Mouse (Mus musculus): Measurements from ENCODE around the gene Tnfrsf25. TPM values are rescaled to one million over a fixed set of nuclear protein-coding genes. Genes with fewer than 3 reads are reported as not detected.

Gene Tnfrsf25
- polyA plus RNA-seq, 1 experiment from 2014 or later = 1.5 TPM

Other genes starting within 250 kb of the Tnfrsf25 start
- 58.9 and 64.4 TPM in 2 replicates for gene Dnajc11, start 182.2 kb upstream of the Tnfrsf25 start, polyA plus RNA-seq (2015; fragmentation: Nextera tagmentation; extraction: Ambion mirVana)
- 40.7 and 41.1 TPM in 2 replicates for gene Thap3, start 126.9 kb upstream of the Tnfrsf25 start, polyA plus RNA-seq (2015; fragmentation: Nextera tagmentation; extraction: Ambion mirVana)
- 28.5 and 29.7 TPM in 2 replicates for gene Phf13, start 119.7 kb upstream of the Tnfrsf25 start, polyA plus RNA-seq (2015; fragmentation: Nextera tagmentation; extraction: Ambion mirVana)
- gene Klhl21, start 107.1 kb upstream of the Tnfrsf25 start, polyA plus RNA-seq (2015; fragmentation: Nextera tagmentation; extraction: Ambion mirVana) = 15.3 and 16.1 TPM in 2 replicates
- 19.0 and 21.2 TPM in 2 replicates for gene Zbtb48, start 88.3 kb upstream of the Tnfrsf25 start, polyA plus RNA-seq (2015; fragmentation: Nextera tagmentation; extraction: Ambion mirVana)
- 0.40 and 0.42 TPM in 2 replicates for gene Tas1r1, start 77.4 kb upstream of the Tnfrsf25 start, polyA plus RNA-seq (2015; fragmentation: Nextera tagmentation; extraction: Ambion mirVana)
- gene Nol9, start 76.6 kb upstream of the Tnfrsf25 start, polyA plus RNA-seq (2015; fragmentation: Nextera tagmentation; extraction: Ambion mirVana) = 29.4 and 31.1 TPM in 2 replicates
- 18.9 and 22.3 TPM in 2 replicates for gene Plekhg5, start 43.4 kb upstream of the Tnfrsf25 start, polyA plus RNA-seq (2015; fragmentation: Nextera tagmentation; extraction: Ambion mirVana)
- gene Espn, start 36.4 kb downstream of the Tnfrsf25 start, polyA plus RNA-seq (2015; fragmentation: Nextera tagmentation; extraction: Ambion mirVana) = 11.4 and 13.4 TPM in 2 replicates
- 0.26 and 0.61 TPM in 2 replicates for gene Hes2, start 42.9 kb downstream of the Tnfrsf25 start, polyA plus RNA-seq (2015; fragmentation: Nextera tagmentation; extraction: Ambion mirVana)
- 67.6 and 72.5 TPM in 2 replicates for gene Acot7, start 62.2 kb downstream of the Tnfrsf25 start, polyA plus RNA-seq (2015; fragmentation: Nextera tagmentation; extraction: Ambion mirVana)
- 14.9 and 15.2 TPM in 2 replicates for gene Gpr153, start 158.3 kb downstream of the Tnfrsf25 start, polyA plus RNA-seq (2015; fragmentation: Nextera tagmentation; extraction: Ambion mirVana)
- gene Hes3, start 175.7 kb downstream of the Tnfrsf25 start, polyA plus RNA-seq (2015; fragmentation: Nextera tagmentation; extraction: Ambion mirVana) = not detected in 2 replicates
- gene Icmt, start 181.3 kb downstream of the Tnfrsf25 start, polyA plus RNA-seq (2015; fragmentation: Nextera tagmentation; extraction: Ambion mirVana) = 25.2 and 26.0 TPM in 2 replicates
- gene Rnf207, start 203.1 kb downstream of the Tnfrsf25 start, polyA plus RNA-seq (2015; fragmentation: Nextera tagmentation; extraction: Ambion mirVana) = 2.9 and 3.3 TPM in 2 replicates
- gene Rpl22, start 209.8 kb downstream of the Tnfrsf25 start, polyA plus RNA-seq (2015; fragmentation: Nextera tagmentation; extraction: Ambion mirVana) = 354 and 364 TPM in 2 replicates
- 0.03 and 0.10 TPM in 2 replicates for gene Chd5, start 222.7 kb downstream of the Tnfrsf25 start, polyA plus RNA-seq (2015; fragmentation: Nextera tagmentation; extraction: Ambion mirVana)